Mouse (Mus musculus): ENCODE results near the gene Mtrr. TPM values are rescaled to one million over a fixed set of nuclear protein-coding genes. Genes with fewer than 3 reads are reported as not detected.
"Not testable (repeated sequence)": the region's sequence is repeated elsewhere in the genome, so short reads cannot be mapped to it uniquely, and the experiment has no call there.

Mtrr gene
- total RNA-seq, 1 experiment from 2014 or later = 10.1 TPM

DNA sequence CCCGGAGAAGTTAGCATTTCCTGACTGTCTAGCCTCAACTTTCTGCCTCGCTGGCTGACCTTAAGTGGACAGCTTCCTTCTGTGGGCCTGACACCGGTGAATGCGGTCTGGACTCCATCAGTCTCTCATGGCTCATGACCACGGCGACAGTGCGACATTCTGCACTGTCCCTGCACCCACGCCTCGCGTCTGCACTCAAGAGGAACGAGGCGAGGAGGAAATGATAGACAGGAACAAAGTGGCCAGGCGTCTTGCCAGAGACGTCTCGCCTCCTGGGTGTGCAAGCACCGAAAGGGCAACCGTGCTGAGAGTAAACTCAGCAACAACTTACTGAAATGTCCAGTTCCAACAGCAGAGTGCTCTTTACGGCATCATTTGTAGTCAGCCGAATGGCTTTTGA is 9.7 kb downstream of the Mtrr start:
- ATAC-seq (ENCODE audit: extremely low read depth, insufficient number of reproducible peaks, low FRiP score, poor library complexity, severe bottlenecking) = no peak

DNA sequence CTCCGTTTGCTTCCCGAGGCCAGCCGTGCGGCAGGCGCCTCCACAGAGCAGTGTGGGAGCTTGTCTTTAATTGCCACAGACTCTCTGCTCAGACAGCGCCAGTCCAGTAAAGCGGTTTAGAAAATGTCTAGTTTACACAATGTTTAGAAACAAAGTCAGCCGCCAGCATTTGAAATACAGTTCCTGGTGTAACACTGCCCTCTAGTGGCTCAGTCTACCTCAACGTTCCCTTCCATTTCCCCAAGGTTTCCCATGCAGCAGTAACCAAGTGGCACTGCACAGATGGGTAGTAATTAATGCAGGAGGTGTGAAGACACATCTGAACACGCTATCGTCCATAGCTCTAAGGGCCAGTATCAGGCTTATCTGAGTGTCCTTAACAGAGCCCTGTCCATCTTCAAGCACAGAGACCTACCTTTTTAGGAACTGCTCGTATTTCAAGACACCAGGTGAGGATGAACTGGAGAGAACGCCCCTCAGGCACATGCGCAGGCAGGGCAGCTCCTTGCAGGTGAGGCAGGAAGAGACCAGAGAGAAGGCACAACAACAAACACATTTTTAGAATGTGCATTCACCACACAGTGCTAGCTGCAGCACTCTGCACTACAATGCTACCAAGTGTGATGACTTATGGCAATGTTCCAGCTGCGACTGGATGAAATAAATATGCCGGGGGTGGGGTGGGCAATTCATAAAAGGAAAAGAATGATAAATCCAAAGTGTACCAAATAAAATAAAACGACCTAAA is 12.2 kb downstream of the Mtrr start:
- 0 out of 2 replicates have a peak, but pooled peaks have one; percentile 26 for ATAC-seq (ENCODE audit: extremely low read depth, insufficient number of reproducible peaks, low FRiP score, poor library complexity, severe bottlenecking)

GRCm38 (mm10) chr13:68568548-68568947 is 13.4 kb downstream of the Mtrr start:
- ATAC-seq (ENCODE audit: extremely low read depth, insufficient number of reproducible peaks, low FRiP score, poor library complexity, severe bottlenecking) = no peak

- no peak for ATAC-seq (ENCODE audit: extremely low read depth, insufficient number of reproducible peaks, low FRiP score, poor library complexity, severe bottlenecking)
These were observed 13.8 kb downstream of the Mtrr start for GRCm38 (mm10) chr13:68568110-68568509.

GRCm38 (mm10) chr13:68553391-68553790 is 28.6 kb downstream of the Mtrr start:
- not testable (repeated sequence) for ATAC-seq (ENCODE audit: extremely low read depth, insufficient number of reproducible peaks, low FRiP score, poor library complexity, severe bottlenecking)

Other genes with a start within 250 kb of the Mtrr start
- 4.8 and 8.3 TPM in 2 replicates for gene Fastkd3, start 85 bp upstream of the Mtrr start, total RNA-seq (2017)
- gene 1700001L19Rik, start 15.3 kb upstream of the Mtrr start, total RNA-seq (2017) = not detected in 2 replicates